Mouse (Mus musculus): ENCODE measurements around the gene Smdt1. TPM values are rescaled to one million over a fixed set of nuclear protein-coding genes. Genes with fewer than 3 reads are reported as not detected.

The Smdt1 gene
- polyA plus RNA-seq, 1 experiment = 84.8 TPM

- Histone ChIP-seq H3K4me1 (ENCODE audit: control insufficient read depth, insufficient read depth, low read length) (peaks cover 2% of the 10 kb centered on the region), H3K36me3 (ENCODE audit: control insufficient read depth, insufficient read depth, low read length, poor library complexity, severe bottlenecking) (peaks cover 12% of the 10 kb centered on the region), H3K9me3 (replicated peaks; ENCODE audit: control insufficient read depth, insufficient read depth, low read length, poor library complexity, severe bottlenecking) (no peaks in the 10 kb centered on the region), H3K27ac (ENCODE audit: insufficient read depth, low read length) (no peak overlapping the region), H3K27me3 (ENCODE audit: control insufficient read depth, insufficient read depth, low read length, poor library complexity, severe bottlenecking) (no peaks in the 10 kb centered on the region), H3K9ac (ENCODE audit: low read depth, poor library complexity, severe bottlenecking) (no peak overlapping the region), H3K4me3 (ENCODE audit: low read depth, low read length) (no peak overlapping the region)
- TF ChIP-seq POLR2A (IDR thresholded peaks at IDR 0.05; ENCODE audit: insufficient read depth, low read length) (no peak), EP300 (IDR thresholded peaks at IDR 0.05; ENCODE audit: insufficient read depth, low read depth, low read length) (no peak), CTCF (IDR thresholded peaks at IDR 0.05; ENCODE audit: low read depth, low read length) (no peak)
Measured at GRCm38 (mm10) chr15:82348258-82348998, 9.7 kb downstream of the Smdt1 start.

DNA sequence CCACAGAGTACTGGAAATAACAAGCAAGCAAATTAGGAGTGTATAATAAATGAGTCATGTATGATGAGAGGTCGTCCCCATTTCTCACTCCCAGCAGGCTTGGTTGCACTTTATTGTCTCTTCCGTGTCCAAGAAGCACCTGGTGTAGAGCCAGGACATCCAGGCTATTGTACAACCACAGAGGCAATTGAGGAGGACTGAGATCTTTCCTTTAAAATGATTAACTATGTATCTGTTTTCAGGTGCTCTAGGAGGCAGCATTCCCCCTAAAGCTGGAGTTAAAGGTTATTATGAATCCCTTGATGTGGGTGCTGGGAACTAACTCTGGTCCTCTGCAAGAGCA lies 10.2 kb downstream of the Smdt1 start:
- no peak for TF ChIP-seq CTCF (IDR thresholded peaks at IDR 0.05; ENCODE audit: low read depth, low read length)
- no peak for TF ChIP-seq EP300 (IDR thresholded peaks at IDR 0.05; ENCODE audit: insufficient read depth, low read depth, low read length)
- TF ChIP-seq POLR2A (IDR thresholded peaks at IDR 0.05; ENCODE audit: insufficient read depth, low read length) = no peak
- Histone ChIP-seq H3K4me1 (ENCODE audit: control insufficient read depth, insufficient read depth, low read length) (peaks cover 2% of the 10 kb centered on the region), H3K27me3 (ENCODE audit: control insufficient read depth, insufficient read depth, low read length, poor library complexity, severe bottlenecking) (no peaks in the 10 kb centered on the region), H3K4me3 (ENCODE audit: low read depth, low read length) (no peak overlapping the region), H3K36me3 (ENCODE audit: control insufficient read depth, insufficient read depth, low read length, poor library complexity, severe bottlenecking) (peaks cover 12% of the 10 kb centered on the region), H3K9me3 (replicated peaks; ENCODE audit: control insufficient read depth, insufficient read depth, low read length, poor library complexity, severe bottlenecking) (no peaks in the 10 kb centered on the region), H3K27ac (ENCODE audit: insufficient read depth, low read length) (no peak overlapping the region), H3K9ac (ENCODE audit: low read depth, poor library complexity, severe bottlenecking) (no peak overlapping the region)

DNA sequence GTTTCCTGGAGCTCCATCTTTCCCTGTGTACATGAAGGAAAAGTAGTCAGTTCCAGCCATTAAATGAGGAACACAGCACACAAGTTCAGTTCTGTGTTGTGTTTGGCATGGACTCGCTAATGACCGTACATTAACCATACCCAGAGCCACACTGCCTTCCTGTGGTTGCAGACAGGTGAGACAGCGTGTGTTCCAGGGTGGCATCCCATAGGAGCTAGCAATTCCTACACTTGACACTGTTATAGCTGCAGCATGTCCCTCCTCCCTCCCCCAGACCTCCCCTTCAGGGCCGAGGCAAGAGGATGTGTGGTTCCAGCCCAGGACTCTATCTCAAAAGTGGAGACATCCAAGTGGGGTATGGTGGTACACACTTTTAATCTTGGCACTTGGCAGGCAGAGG lies 11.6 kb downstream of the Smdt1 start:
- TF ChIP-seq POLR2A (IDR thresholded peaks at IDR 0.05; ENCODE audit: insufficient read depth, low read length) (no peak), EP300 (IDR thresholded peaks at IDR 0.05; ENCODE audit: insufficient read depth, low read depth, low read length) (no peak), CTCF (IDR thresholded peaks at IDR 0.05; ENCODE audit: low read depth, low read length) (no peak)
- Histone ChIP-seq H3K27ac (ENCODE audit: insufficient read depth, low read length) (no peak overlapping the region), H3K9me3 (replicated peaks; ENCODE audit: control insufficient read depth, insufficient read depth, low read length, poor library complexity, severe bottlenecking) (no peaks in the 10 kb centered on the region), H3K4me3 (ENCODE audit: low read depth, low read length) (no peak overlapping the region), H3K9ac (ENCODE audit: low read depth, poor library complexity, severe bottlenecking) (no peak overlapping the region), H3K36me3 (ENCODE audit: control insufficient read depth, insufficient read depth, low read length, poor library complexity, severe bottlenecking) (peaks cover 12% of the 10 kb centered on the region), H3K4me1 (ENCODE audit: control insufficient read depth, insufficient read depth, low read length) (peaks cover 2% of the 10 kb centered on the region), H3K27me3 (ENCODE audit: control insufficient read depth, insufficient read depth, low read length, poor library complexity, severe bottlenecking) (no peaks in the 10 kb centered on the region)

DNA sequence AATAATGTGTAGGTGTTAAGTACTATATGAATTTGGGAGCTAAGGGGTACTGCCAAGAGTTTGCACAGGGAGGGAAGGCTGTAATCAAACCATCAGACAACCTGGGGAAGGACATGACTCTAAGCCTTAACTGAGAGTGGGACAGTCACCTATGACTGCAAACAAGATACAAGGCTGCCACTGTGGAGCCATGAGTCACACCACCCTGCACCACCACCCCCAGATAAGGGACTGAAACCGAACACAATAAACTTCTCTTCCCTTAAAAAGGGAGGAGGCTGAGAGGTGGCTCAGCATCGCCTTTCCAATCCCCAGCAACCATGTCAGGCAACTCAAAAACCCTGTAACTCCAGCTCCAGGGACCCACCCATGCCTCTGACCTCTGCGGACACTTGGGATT lies 12.7 kb downstream of the Smdt1 start:
- H3K27ac ChIP-seq (ENCODE audit: insufficient read depth, low read length) = no peak overlapping the region
- TF ChIP-seq POLR2A (IDR thresholded peaks at IDR 0.05; ENCODE audit: insufficient read depth, low read length) (no peak), CTCF (IDR thresholded peaks at IDR 0.05; ENCODE audit: low read depth, low read length) (no peak), EP300 (IDR thresholded peaks at IDR 0.05; ENCODE audit: insufficient read depth, low read depth, low read length) (no peak)
- peaks cover 2% of the 10 kb centered on the region for H3K4me1 ChIP-seq (ENCODE audit: control insufficient read depth, insufficient read depth, low read length)
- peaks cover 12% of the 10 kb centered on the region for H3K36me3 ChIP-seq (ENCODE audit: control insufficient read depth, insufficient read depth, low read length, poor library complexity, severe bottlenecking)
- no peak overlapping the region for H3K4me3 ChIP-seq (ENCODE audit: low read depth, low read length)
- no peaks in the 10 kb centered on the region for H3K9me3 ChIP-seq (replicated peaks; ENCODE audit: control insufficient read depth, insufficient read depth, low read length, poor library complexity, severe bottlenecking)
- H3K27me3 ChIP-seq (ENCODE audit: control insufficient read depth, insufficient read depth, low read length, poor library complexity, severe bottlenecking) = no peaks in the 10 kb centered on the region
- no peak overlapping the region for H3K9ac ChIP-seq (ENCODE audit: low read depth, poor library complexity, severe bottlenecking)

DNA sequence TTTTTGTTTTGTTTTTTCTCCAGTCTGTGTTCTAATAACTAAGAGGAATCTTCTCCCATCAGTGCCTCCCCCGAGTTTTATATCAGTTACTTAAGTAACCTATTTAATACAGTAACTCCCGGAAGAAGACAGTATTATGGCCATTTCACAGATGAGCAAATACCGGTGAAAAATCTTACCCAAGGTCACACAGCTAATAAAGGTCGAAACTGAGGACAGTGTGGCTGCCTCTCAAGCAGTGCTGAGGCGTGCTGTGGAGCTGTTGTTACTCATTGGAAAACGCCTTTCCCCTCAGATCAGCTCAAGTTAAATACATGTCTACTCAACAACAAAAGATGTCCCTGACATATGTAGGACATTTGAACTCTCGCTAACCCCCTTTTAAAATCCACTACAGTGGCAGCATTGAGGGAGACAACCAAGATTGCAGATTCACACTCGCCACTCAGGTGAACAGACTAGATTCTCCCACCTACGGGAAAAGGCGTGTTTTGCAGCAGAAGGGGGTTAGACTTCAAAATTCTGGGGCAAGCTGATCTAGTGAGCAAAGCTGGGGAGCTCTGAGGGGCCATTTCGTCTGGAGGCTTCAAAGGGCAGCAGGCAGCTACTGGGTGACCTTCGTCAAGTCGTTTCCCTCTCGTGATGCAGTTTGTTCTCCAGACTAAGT lies 14.5 kb downstream of the Smdt1 start:
- Histone ChIP-seq H3K27me3 (ENCODE audit: control insufficient read depth, insufficient read depth, low read length, poor library complexity, severe bottlenecking) (no peaks in the 10 kb centered on the region), H3K36me3 (ENCODE audit: control insufficient read depth, insufficient read depth, low read length, poor library complexity, severe bottlenecking) (peaks cover 12% of the 10 kb centered on the region), H3K4me3 (ENCODE audit: low read depth, low read length) (peak overlapping the region; percentile 92), H3K9ac (ENCODE audit: low read depth, poor library complexity, severe bottlenecking) (peak overlapping the region; percentile 91), H3K9me3 (replicated peaks; ENCODE audit: control insufficient read depth, insufficient read depth, low read length, poor library complexity, severe bottlenecking) (no peaks in the 10 kb centered on the region), H3K27ac (ENCODE audit: insufficient read depth, low read length) (no peak overlapping the region), H3K4me1 (ENCODE audit: control insufficient read depth, insufficient read depth, low read length) (no peaks in the 10 kb centered on the region)
- no peak for TF ChIP-seq CTCF (IDR thresholded peaks at IDR 0.05; ENCODE audit: low read depth, low read length)
- no peak for TF ChIP-seq POLR2A (IDR thresholded peaks at IDR 0.05; ENCODE audit: insufficient read depth, low read length)
- no peak for TF ChIP-seq EP300 (IDR thresholded peaks at IDR 0.05; ENCODE audit: insufficient read depth, low read depth, low read length)

GRCm38 (mm10) chr15:82353745-82354113 lies 15.0 kb downstream of the Smdt1 start:
- Histone ChIP-seq H3K9ac (ENCODE audit: low read depth, poor library complexity, severe bottlenecking) (peak overlapping the region; percentile 91), H3K9me3 (replicated peaks; ENCODE audit: control insufficient read depth, insufficient read depth, low read length, poor library complexity, severe bottlenecking) (no peaks in the 10 kb centered on the region), H3K27ac (ENCODE audit: insufficient read depth, low read length) (no peak overlapping the region), H3K36me3 (ENCODE audit: control insufficient read depth, insufficient read depth, low read length, poor library complexity, severe bottlenecking) (peaks cover 9% of the 10 kb centered on the region), H3K4me1 (ENCODE audit: control insufficient read depth, insufficient read depth, low read length) (no peaks in the 10 kb centered on the region), H3K27me3 (ENCODE audit: control insufficient read depth, insufficient read depth, low read length, poor library complexity, severe bottlenecking) (no peaks in the 10 kb centered on the region), H3K4me3 (ENCODE audit: low read depth, low read length) (peak overlapping the region; percentile 92)
- TF ChIP-seq EP300 (IDR thresholded peaks at IDR 0.05; ENCODE audit: insufficient read depth, low read depth, low read length) = no peak
- no peak for TF ChIP-seq CTCF (IDR thresholded peaks at IDR 0.05; ENCODE audit: low read depth, low read length)
- TF ChIP-seq POLR2A (IDR thresholded peaks at IDR 0.05; ENCODE audit: insufficient read depth, low read length) = no peak

Data from ES-Bruce4 (cell line).